Mouse (Mus musculus) lung, embryonic 16.5 days (tissue): ENCODE measurements at regions not wholly inside any gene's neighbourhood (a gene's known extent, or its start where the extent isn't known, plus 50 kb on each side); places are given as distances from the start of the nearest gene placed in this dataset.

ENCODE experiments used
- ATAC-seq: fragments of 200-750 bp; cut with Nextera tagmentation; 2 replicates; pipeline ENCODE4 v1.8.0; 2017; ENCODE audit warnings: low read depth, mild to moderate bottlenecking, moderate library complexity
- H3K27ac ChIP-seq: fragments of 300-500 bp; sonication (generic); 2 replicates; pipeline ENCODE4 v1.5.1; 2014; ENCODE audit warnings: mild to moderate bottlenecking, control low read depth, low read length
- H3K27me3 ChIP-seq: fragments of 300-500 bp; sonication (generic); 2 replicates; pipeline ENCODE4 v1.6.1; 2014; ENCODE audit warnings: low read depth, low read length, mixed read lengths; ENCODE audit not compliant: control insufficient read depth, insufficient read depth
- H3K36me3 ChIP-seq: fragments of 300-500 bp; sonication (generic); 2 replicates; pipeline ENCODE4 v1.6.1; 2014; ENCODE audit warnings: low read length; ENCODE audit not compliant: control insufficient read depth, insufficient read depth
- H3K4me1 ChIP-seq: fragments of 300-500 bp; sonication (generic); replicated peaks from 2 replicates; pipeline ENCODE4 v1.6.1; 2014; ENCODE audit warnings: low read length, mixed read lengths; ENCODE audit not compliant: control insufficient read depth, insufficient read depth
- H3K4me2 ChIP-seq: fragments of 300-500 bp; sonication (generic); 2 replicates; pipeline ENCODE4 v1.6.1; 2014; ENCODE audit warnings: low read depth, low read length, control low read depth
- H3K4me3 ChIP-seq: fragments of 300-500 bp; sonication (generic); 2 replicates; pipeline ENCODE4 v1.5.1; 2014; ENCODE audit warnings: mild to moderate bottlenecking, low read length, control low read depth
- H3K9ac ChIP-seq: fragments of 300-500 bp; sonication (generic); 2 replicates; pipeline ENCODE4 v1.6.1; 2014; ENCODE audit warnings: low read length, control low read depth
- H3K9me3 ChIP-seq: fragments of 300-500 bp; sonication (generic); 2 replicates; pipeline ENCODE4 v1.6.1; 2016; ENCODE audit warnings: low read length; ENCODE audit not compliant: control insufficient read depth
- WGBS: fragments of 180-500 bp; shearing (Covaris S2); extraction: QIAGEN DNeasy Blood & Tissue Kit; methylation state at CpG from one replicate; pipeline ENCODE4 v1.1.7; 2014; 5-methylcytosine and 5-hydroxymethylcytosine counted together

DNA sequence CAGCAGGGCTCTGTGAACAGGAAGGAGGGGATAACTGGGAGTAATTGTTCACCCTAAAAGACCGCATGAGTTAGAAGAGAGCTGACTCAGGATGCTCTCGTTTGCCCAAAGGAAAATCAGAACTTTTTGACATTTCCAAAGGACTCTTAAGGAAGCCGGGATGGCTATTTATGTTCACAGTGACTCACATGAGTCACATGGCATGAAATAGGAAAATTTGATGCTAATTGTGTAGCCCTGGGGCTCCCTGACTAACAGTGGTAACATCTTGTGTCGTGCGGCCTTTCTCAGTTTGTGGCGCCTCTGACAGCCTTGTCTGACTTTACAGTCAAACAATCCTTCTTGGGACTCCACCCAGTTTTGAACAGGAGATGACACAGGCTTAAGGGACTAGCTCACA lies 51.9 kb upstream of the Cacna1a start:
- ATAC-seq: no peak
- Histone ChIP-seq H3K27me3 (peaks cover 8% of the 10 kb centered on the region), H3K27ac (no peak overlapping the region), H3K4me1 (no peaks in the 10 kb centered on the region), H3K9me3 (no peaks in the 10 kb centered on the region), H3K36me3 (no peaks in the 10 kb centered on the region), H3K4me2 (no peak overlapping the region), H3K4me3 (no peak overlapping the region), H3K9ac (no peak overlapping the region)
- 71% methylated on average over 6 of the region's 6 CpGs for WGBS

DNA sequence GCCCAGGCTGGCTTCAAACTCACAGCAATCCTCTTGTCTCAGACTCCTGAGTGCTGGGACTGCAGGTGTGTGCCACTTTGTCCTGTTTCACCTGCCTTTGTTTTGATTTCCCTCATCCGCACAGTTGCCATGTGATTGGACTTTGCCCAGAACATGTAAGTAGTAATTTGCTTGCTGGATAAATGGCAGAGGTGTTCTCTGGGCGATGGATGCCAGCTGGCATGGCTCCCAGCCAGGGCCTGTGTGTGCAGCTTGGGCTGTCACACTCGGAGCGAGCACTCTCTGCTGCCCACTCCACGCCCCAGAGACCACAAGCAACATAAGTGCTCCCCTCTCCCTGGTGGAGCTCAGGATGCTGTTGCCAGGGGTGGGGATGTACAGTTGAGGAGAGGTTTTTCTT lies 53.9 kb upstream of the Cacna1a start:
- no peak overlapping the region for H3K9ac ChIP-seq
- no peak for ATAC-seq
- no peaks in the 10 kb centered on the region for H3K9me3 ChIP-seq
- no peaks in the 10 kb centered on the region for H3K36me3 ChIP-seq
- peaks cover 7% of the 10 kb centered on the region for H3K27me3 ChIP-seq
- H3K27ac ChIP-seq: no peak overlapping the region
- 37% methylated on average over 5 of the region's 5 CpGs for WGBS
- no peak overlapping the region for H3K4me3 ChIP-seq
- no peaks in the 10 kb centered on the region for H3K4me1 ChIP-seq
- H3K4me2 ChIP-seq: no peak overlapping the region

DNA sequence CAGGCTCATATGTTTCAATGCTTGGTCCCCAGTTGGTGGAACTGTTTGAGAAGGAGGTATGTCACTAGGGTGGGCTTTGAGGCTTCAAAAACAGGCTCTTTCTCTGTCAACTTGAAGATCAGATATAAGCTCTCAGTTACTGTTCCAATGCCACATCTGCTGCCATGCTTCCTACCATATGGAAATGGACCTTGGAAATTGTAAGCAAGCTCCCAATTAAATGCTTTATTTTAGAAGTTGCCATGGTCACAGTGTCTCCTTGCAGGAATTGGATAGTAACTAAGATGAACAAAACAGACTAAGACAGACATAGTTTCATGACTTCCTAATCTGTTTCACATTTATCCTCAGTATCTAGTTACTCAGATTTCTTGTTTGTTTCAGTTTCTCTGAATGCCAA lies 56.7 kb upstream of the Cacna1a start:
- no peak overlapping the region for H3K9ac ChIP-seq
- no peak overlapping the region for H3K4me3 ChIP-seq
- no peak overlapping the region for H3K4me2 ChIP-seq
- no peak for ATAC-seq
- no peaks in the 10 kb centered on the region for H3K27me3 ChIP-seq
- H3K36me3 ChIP-seq: no peaks in the 10 kb centered on the region
- H3K27ac ChIP-seq: no peak overlapping the region
- H3K4me1 ChIP-seq: no peaks in the 10 kb centered on the region
- no peaks in the 10 kb centered on the region for H3K9me3 ChIP-seq

DNA sequence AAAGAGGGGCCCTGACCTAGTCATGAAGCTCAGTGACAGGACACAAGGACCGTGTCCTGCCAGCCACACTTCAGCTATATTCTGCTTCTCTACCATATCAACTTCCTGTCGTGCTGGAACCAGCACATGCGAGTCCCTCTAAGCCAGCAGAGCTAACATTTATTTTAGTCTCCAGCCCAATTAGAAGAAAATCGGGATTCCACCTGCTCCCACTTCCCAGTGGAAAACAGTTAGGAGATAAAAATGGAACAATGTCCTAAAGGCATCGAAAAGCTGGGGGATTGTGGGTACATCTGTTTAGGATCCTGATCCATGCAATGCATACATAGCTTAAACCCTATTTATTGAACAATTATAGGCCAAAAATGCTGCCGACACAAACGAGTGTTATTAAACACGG lies 58.7 kb upstream of the Cacna1a start:
- no peak overlapping the region for H3K27ac ChIP-seq
- 64% methylated on average over 8 of the region's 8 CpGs for WGBS

DNA sequence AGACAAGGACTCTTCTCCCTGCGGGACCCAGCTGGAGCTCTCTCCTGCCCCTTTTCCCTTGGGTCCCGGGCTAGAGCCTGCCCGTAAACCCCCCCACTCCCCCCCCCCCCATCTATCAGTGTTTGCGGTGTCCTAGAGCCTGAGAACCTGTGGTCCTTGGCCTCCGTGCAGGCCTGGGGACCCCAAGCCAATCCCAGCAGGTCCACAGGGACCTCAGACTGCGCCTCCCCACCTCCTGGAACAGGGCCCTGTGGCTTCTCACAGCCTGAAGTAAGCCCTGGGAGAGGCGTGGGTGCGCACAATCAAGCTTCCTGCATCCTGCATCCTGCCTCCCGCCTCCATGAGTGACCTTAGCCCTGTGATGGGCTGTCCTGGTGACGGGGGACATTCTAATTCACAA lies 52.6 kb upstream of the Ccdc130 start:
- Histone ChIP-seq H3K36me3 (no peaks in the 10 kb centered on the region), H3K4me2 (no peak overlapping the region), H3K27me3 (no peaks in the 10 kb centered on the region), H3K4me1 (no peaks in the 10 kb centered on the region), H3K9me3 (no peaks in the 10 kb centered on the region), H3K27ac (no peak overlapping the region), H3K4me3 (no peak overlapping the region), H3K9ac (no peak overlapping the region)
- no peak for ATAC-seq
- WGBS: 62% methylated on average over 9 of the region's 10 CpGs

More for the DNA sequence above, 58.7 kb upstream of the Cacna1a start:
- no peak for ATAC-seq
- H3K4me1 ChIP-seq: no peaks in the 10 kb centered on the region
- H3K9ac ChIP-seq: no peak overlapping the region
- H3K9me3 ChIP-seq: no peaks in the 10 kb centered on the region
- no peak overlapping the region for H3K4me3 ChIP-seq
- no peaks in the 10 kb centered on the region for H3K36me3 ChIP-seq
- no peaks in the 10 kb centered on the region for H3K27me3 ChIP-seq
- no peak overlapping the region for H3K4me2 ChIP-seq

DNA sequence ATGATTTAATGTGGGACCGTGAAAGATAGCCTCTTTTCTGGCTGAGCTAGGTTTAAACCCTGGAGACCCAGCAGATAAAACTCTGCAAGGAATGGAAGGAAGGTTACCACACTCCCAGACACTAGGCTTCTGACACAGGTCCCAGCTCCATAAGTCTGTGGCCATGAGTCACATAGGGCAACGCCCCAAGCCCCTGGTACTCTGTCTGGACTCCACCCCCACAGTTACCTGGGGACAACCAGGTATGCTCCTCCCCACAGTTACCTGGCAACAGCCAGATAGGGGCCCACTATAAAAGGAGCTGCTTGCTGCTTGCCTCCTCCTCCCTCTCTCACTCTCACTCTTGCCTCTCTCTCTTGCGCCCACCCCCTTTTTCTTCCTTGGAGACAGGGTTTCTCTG lies 51.7 kb upstream of the Ccdc130 start:
- ATAC-seq: peak; percentile 59; the same call in 1 of the 2 replicates
- Histone ChIP-seq H3K9me3 (no peaks in the 10 kb centered on the region), H3K9ac (no peak overlapping the region), H3K4me3 (no peak overlapping the region), H3K36me3 (no peaks in the 10 kb centered on the region), H3K4me1 (no peaks in the 10 kb centered on the region), H3K27ac (no peak overlapping the region), H3K4me2 (no peak overlapping the region), H3K27me3 (no peaks in the 10 kb centered on the region)
- whole genome bisulfite sequencing: 36% methylated on average over 3 of the region's 3 CpGs
